Mouse (Mus musculus) adrenal gland, postnatal 36 days (tissue): Measurements from ENCODE around the gene Nuak2. TPM values are rescaled to one million over a fixed set of nuclear protein-coding genes. Genes with fewer than 3 reads are reported as not detected.

Experiments used
- DNase-seq, 2 experiments: peaks; one replicate each; pipeline ENCODE4 v3.0.0; 2021; ENCODE audit warnings: mixed read lengths in 1 of 2
- total RNA-seq, 2 experiments: library from RNA; stranded (reverse); gene quantifications; 2 replicates each; pipeline ENCODE4 v1.2.3; 2021

Nuak2 gene
- total RNA-seq, 2 experiments from 2014 or later, result 2.8 to 4.9 TPM

GRCm38 (mm10) chr1:132377811-132378210 lies 61.9 kb downstream of the Nuak2 start:
- no peak for DNase-seq

DNA sequence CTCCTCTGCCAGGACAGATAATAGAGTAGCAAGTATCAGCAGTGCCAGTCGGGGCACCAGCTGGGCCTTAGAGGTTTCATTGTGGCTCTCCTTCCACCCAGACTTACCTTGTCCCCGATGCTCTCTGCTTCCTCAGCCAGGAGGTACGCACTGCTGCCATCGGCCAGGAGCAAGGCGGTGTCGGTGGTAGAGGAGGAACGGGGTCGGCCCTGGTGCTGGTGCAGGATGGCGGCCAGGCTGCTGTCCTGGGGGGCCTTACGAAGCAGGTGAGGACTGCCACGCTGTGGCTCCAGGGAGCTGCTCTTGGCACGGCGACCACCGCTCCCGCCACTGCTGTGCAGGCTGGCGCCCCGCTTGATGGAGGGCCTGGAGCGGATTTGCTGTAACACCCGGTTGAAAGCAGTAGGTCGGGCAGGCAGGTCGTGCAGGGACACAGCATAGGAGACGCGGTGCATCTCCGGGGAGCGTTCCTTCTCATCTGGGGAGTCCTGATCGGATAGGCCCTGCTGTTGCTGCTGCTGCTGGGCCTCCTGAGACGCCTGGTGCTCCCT lies 64.7 kb downstream of the Nuak2 start:
- no peak for DNase-seq

- no peak for DNase-seq
Observed at GRCm38 (mm10) chr1:132381929-132382328, 66.0 kb downstream of the Nuak2 start.

Other genes with a start within 250 kb of the Nuak2 start
- gene Mfsd4a, start 248.1 kb upstream of the Nuak2 start, total RNA-seq, result 10 to 100 TPM; 10.1 to 30.4 TPM
- gene Cdk18, start 176.4 kb upstream of the Nuak2 start, total RNA-seq, result 10 to 100 TPM; 14.2 to 21.2 TPM
- gene Lemd1, start 124.7 kb upstream of the Nuak2 start, total RNA-seq, result under 1 TPM; 0.33 TPM
- under 1 TPM in 1 of 2 experiments, not detected in 1; 0.07 TPM for gene AC124108.1, start 124.7 kb upstream of the Nuak2 start, total RNA-seq
- gene Gm10188, start 86.4 kb upstream of the Nuak2 start, total RNA-seq, result not detected
- gene Klhdc8a, start 17.5 kb upstream of the Nuak2 start, total RNA-seq, result 100 to 1,000 TPM; 155 to 161 TPM
- gene Tmcc2, start 75.2 kb downstream of the Nuak2 start, total RNA-seq, result 1 to 10 TPM; 6.1 to 9.7 TPM
- gene Dstyk, start 101.4 kb downstream of the Nuak2 start, total RNA-seq, result 10 to 100 TPM; 22.5 to 23.1 TPM
- 10 to 100 TPM; 36.5 to 39.2 TPM for gene Rbbp5, start 161.2 kb downstream of the Nuak2 start, total RNA-seq
- 1 to 10 TPM; 3.1 to 3.9 TPM for gene Tmem81, start 190.1 kb downstream of the Nuak2 start, total RNA-seq
- gene Cntn2, start 227.1 kb downstream of the Nuak2 start, total RNA-seq, result not detected